Mouse (Mus musculus) kidney, postnatal 0 days (tissue): Measurements from ENCODE around the gene Polrmt. TPM values are rescaled to one million over a fixed set of nuclear protein-coding genes. Genes with fewer than 3 reads are reported as not detected.

ENCODE experiments used
- ATAC-seq: fragments of 200-750 bp; cut with Nextera tagmentation; replicated peaks from 2 replicates; pipeline ENCODE4 v1.8.0; 2017; ENCODE audit warnings: low read depth, moderate number of reproducible peaks, moderate TSS enrichment, moderate library complexity; ENCODE audit not compliant: low FRiP score
- DNase-seq: peaks from one replicate; pipeline ENCODE4 v3.0.0-alpha.2; 2016; ENCODE audit warnings: low spot score
- H3K27ac ChIP-seq: fragments of 300-500 bp; sonication (generic); 2 replicates; pipeline ENCODE4 v1.5.1; 2014; ENCODE audit warnings: mild to moderate bottlenecking
- H3K27me3 ChIP-seq: fragments of 300-500 bp; sonication (generic); 2 replicates; pipeline ENCODE4 v1.6.1; 2014; ENCODE audit warnings: low read length, mixed read lengths; ENCODE audit not compliant: insufficient read depth
- H3K36me3 ChIP-seq: fragments of 300-500 bp; sonication (generic); 2 replicates; pipeline ENCODE4 v1.6.1; 2014; ENCODE audit warnings: low read length, mixed read lengths; ENCODE audit not compliant: insufficient read depth
- H3K4me1 ChIP-seq: fragments of 300-500 bp; sonication (generic); replicated peaks from 2 replicates; pipeline ENCODE4 v1.6.1; 2014; ENCODE audit warnings: antibody characterized with exemption, low read length, mixed read lengths; ENCODE audit not compliant: insufficient read depth
- H3K4me2 ChIP-seq: fragments of 300-500 bp; sonication (generic); 2 replicates; pipeline ENCODE4 v1.6.1; 2014; ENCODE audit warnings: mild to moderate bottlenecking, low read length, moderate library complexity, mixed read lengths
- H3K4me3 ChIP-seq: fragments of 300-500 bp; sonication (generic); replicated peaks from 2 replicates; pipeline ENCODE4 v1.5.1; 2014; ENCODE audit warnings: low read depth, low read length
- H3K9ac ChIP-seq: fragments of 300-500 bp; sonication (generic); 2 replicates; pipeline ENCODE4 v1.6.1; 2014; ENCODE audit warnings: low read depth, low read length
- H3K9me3 ChIP-seq: fragments of 300-500 bp; sonication (generic); replicated peaks from 2 replicates; pipeline ENCODE4 v1.6.1; 2016; ENCODE audit warnings: low read length, inconsistent platforms, mixed read lengths
- CTCF ChIP-seq: IDR thresholded peaks from 2 replicates; pipeline ENCODE4 v1.5.1; 2016; ENCODE audit warnings: antibody characterized with exemption, low read depth, mild to moderate bottlenecking, moderate library complexity
- WGBS: fragments of 180-500 bp; shearing (Covaris S2); extraction: QIAGEN DNeasy Blood & Tissue Kit; methylation state at CpG from one replicate; pipeline ENCODE4 v1.1.7; 2014; 5-methylcytosine and 5-hydroxymethylcytosine counted together
- polyA plus RNA-seq: library from polyadenylated mRNA; unstranded; fragments of >200 nt; fragmentation: Nextera tagmentation; extraction: Ambion mirVana; gene quantifications from 2 replicates; pipeline ENCODE4 v1.2.1, GENCODE M21; 2015

Polrmt gene
- polyA plus RNA-seq, 1 experiment from 2014 or later = 38.5 TPM

- no peak for ATAC-seq
- peak; percentile 6; the same call in 1 of the 2 replicates for TF ChIP-seq CTCF
- DNase-seq = no peak
- Histone ChIP-seq H3K27me3 (no peaks in the 10 kb centered on the region), H3K4me3 (no peak overlapping the region), H3K9me3 (0 out of 2 replicates have a peak, but pooled peaks cover 6% of the 10 kb centered on the region), H3K36me3 (peaks cover 82% of the 10 kb centered on the region), H3K4me2 (no peak overlapping the region), H3K27ac (no peak overlapping the region), H3K9ac (no peak overlapping the region), H3K4me1 (0 out of 2 replicates have a peak, but pooled peaks cover 2% of the 10 kb centered on the region)
- WGBS = 80% methylated on average over 11 of the region's 11 CpGs
These were observed 5.5 kb downstream of the Polrmt start for GRCm38 (mm10) chr10:79740863-79741262.

- H3K36me3 ChIP-seq = peaks cover 81% of the 10 kb centered on the region
- H3K4me2 ChIP-seq = no peak overlapping the region
- 0 out of 2 replicates have a peak, but pooled peaks cover 6% of the 10 kb centered on the region for H3K9me3 ChIP-seq
- WGBS = 97% methylated on average over 28 of the region's 28 CpGs
- ATAC-seq = no peak
- TF ChIP-seq CTCF = no peak
- no peak overlapping the region for H3K4me3 ChIP-seq
- no peak for DNase-seq
- H3K4me1 ChIP-seq = no peaks in the 10 kb centered on the region
- H3K27ac ChIP-seq = no peak overlapping the region
- no peaks in the 10 kb centered on the region for H3K27me3 ChIP-seq
- no peak overlapping the region for H3K9ac ChIP-seq
These were observed 7.1 kb downstream of the Polrmt start for GRCm38 (mm10) chr10:79739234-79739633.

DNA sequence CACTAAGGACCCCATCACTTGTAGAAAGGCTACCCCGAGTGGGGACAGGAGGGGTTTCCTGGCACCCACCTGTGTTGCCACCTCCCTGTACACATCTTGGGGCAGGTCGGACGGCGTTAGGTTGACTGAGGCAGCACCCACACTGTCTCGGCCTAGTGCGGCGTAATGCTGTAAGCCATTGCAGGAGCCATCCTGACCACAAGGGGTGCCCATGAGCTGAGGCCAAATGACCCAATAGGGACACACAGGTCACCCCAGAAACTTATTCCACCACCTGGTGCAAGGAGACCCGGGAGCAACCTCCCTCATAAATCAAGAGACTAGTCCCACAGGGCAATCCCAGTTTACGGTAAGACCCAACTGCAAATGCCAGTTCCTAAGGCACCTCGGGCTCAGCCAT, 8.1 kb downstream of the Polrmt start:
- 92% methylated on average over 10 of the region's 10 CpGs for WGBS
- 0 out of 2 replicates have a peak, but pooled peaks cover 6% of the 10 kb centered on the region for H3K9me3 ChIP-seq
- H3K27ac ChIP-seq = no peak overlapping the region

DNA sequence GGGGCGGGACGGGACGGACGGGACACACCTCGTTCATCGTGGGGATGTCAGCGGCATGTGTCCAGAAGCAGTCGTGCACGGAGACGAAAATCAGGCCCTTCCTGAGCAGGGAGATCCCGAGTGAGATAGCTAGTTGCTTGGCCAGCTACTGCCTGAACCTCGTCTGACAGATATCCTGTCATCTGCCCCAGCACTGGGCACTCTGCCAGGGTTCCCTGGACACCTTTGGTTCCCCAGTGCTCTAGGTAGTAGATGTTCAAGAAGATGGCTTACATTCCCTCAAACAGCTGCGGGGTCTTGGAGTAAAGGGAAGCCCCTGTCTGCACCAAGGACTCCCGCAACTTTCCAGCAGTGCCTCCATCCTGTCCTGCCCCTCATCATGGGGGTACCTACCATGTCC, 9.7 kb downstream of the Polrmt start:
- 0 out of 2 replicates have a peak, but pooled peaks cover 6% of the 10 kb centered on the region for H3K9me3 ChIP-seq
- DNase-seq = no peak

More for the DNA sequence above, 8.1 kb downstream of the Polrmt start:
- Histone ChIP-seq H3K9ac (no peak overlapping the region), H3K4me2 (no peak overlapping the region), H3K4me3 (no peak overlapping the region), H3K4me1 (no peaks in the 10 kb centered on the region), H3K27me3 (no peaks in the 10 kb centered on the region), H3K36me3 (peaks cover 77% of the 10 kb centered on the region)
- peak; percentile 39; the same call in 1 of the 2 replicates for TF ChIP-seq CTCF
- DNase-seq = no peak
- no peak for ATAC-seq

DNA sequence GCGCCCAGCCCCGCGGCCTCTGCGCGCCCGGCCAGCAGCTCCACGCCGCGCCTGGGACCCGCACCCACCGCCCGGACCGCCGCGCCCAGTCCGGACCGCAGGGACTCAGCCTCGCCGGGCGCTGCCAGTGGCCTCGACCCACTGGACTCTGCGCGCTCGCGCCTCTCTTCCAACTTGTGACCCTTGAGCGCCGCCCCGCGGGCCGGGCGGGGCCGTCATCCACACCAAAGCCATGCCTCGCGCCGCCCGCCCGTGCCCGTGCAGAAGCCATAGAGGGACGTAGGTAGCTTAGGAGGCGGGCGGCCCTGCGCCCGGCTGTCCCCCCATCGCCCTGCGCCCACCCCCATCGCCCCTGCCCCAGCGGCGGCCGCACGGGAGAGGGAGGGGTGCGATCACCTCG, 11.0 kb downstream of the Polrmt start:
- Histone ChIP-seq H3K4me1 (no peaks in the 10 kb centered on the region), H3K4me3 (no peak overlapping the region), H3K9me3 (0 out of 2 replicates have a peak, but pooled peaks cover 6% of the 10 kb centered on the region), H3K4me2 (peak overlapping the region; percentile 37), H3K9ac (no peak overlapping the region), H3K36me3 (peaks cover 52% of the 10 kb centered on the region), H3K27me3 (no peaks in the 10 kb centered on the region), H3K27ac (no peak overlapping the region)
- TF ChIP-seq CTCF = peak; percentile 30; the same call in 1 of the 2 replicates
- DNase-seq = no peak
- WGBS = 48% methylated on average over 43 of the region's 52 CpGs
- ATAC-seq = no peak

More for the DNA sequence above, 9.7 kb downstream of the Polrmt start:
- H3K27ac ChIP-seq = no peak overlapping the region
- peaks cover 66% of the 10 kb centered on the region for H3K36me3 ChIP-seq
- H3K4me2 ChIP-seq = no peak overlapping the region
- no peak for ATAC-seq
- no peak for TF ChIP-seq CTCF
- no peaks in the 10 kb centered on the region for H3K4me1 ChIP-seq
- no peak overlapping the region for H3K9ac ChIP-seq
- no peaks in the 10 kb centered on the region for H3K27me3 ChIP-seq
- H3K4me3 ChIP-seq = no peak overlapping the region
- WGBS = 72% methylated on average over 14 of the region's 14 CpGs

- Histone ChIP-seq H3K9me3 (0 out of 2 replicates have a peak, but pooled peaks cover 1% of the 10 kb centered on the region), H3K36me3 (peaks cover 37% of the 10 kb centered on the region), H3K4me2 (no peak overlapping the region), H3K4me3 (no peak overlapping the region), H3K27ac (no peak overlapping the region), H3K9ac (no peak overlapping the region), H3K27me3 (no peaks in the 10 kb centered on the region), H3K4me1 (no peaks in the 10 kb centered on the region)
- no peak for TF ChIP-seq CTCF
- 90% methylated on average over 15 of the region's 15 CpGs for WGBS
- ATAC-seq (no peak), DNase-seq (no peak)
These were observed 12.5 kb downstream of the Polrmt start for GRCm38 (mm10) chr10:79733847-79734246.

GRCm38 (mm10) chr10:79732500-79732899, 13.9 kb downstream of the Polrmt start:
- TF ChIP-seq CTCF = peak; percentile 58
- Histone ChIP-seq H3K27me3 (no peaks in the 10 kb centered on the region), H3K27ac (no peak overlapping the region), H3K4me2 (no peak overlapping the region), H3K9ac (no peak overlapping the region), H3K36me3 (peaks cover 24% of the 10 kb centered on the region), H3K4me3 (no peak overlapping the region), H3K4me1 (no peaks in the 10 kb centered on the region), H3K9me3 (no peaks in the 10 kb centered on the region)
- ATAC-seq = no peak
- 90% methylated on average over 1 of the region's 1 CpGs for WGBS
- no peak for DNase-seq
